Mouse (Mus musculus) right cerebral cortex, postnatal 25 days (tissue): ENCODE results near the gene Dcpp2.
A peak's percentile ranks its signal among the peaks of the same experiment; 100 is the strongest.
"Not testable (repeated sequence)": the region's sequence is repeated elsewhere in the genome, so short reads cannot be mapped to it uniquely, and the experiment has no call there.

Experiments
- DNase-seq: peaks from one replicate; pipeline ENCODE4 v3.0.0; 2022

Gene Dcpp2

GRCm38 (mm10) chr17:23880576-23880975 is at the start of gene Dcpp2, which contains the start of gene Dcpp1:
Gene Dcpp2, plus strand, starts transcription at chr17:23880880.
Gene Dcpp1, plus strand, starts transcription at chr17:23880876.
- DNase-seq: not testable (repeated sequence)

GRCm38 (mm10) chr17:23831201-23831600 is 49.5 kb upstream of the Dcpp2 start:
- no peak for DNase-seq

GRCm38 (mm10) chr17:23836006-23836575 is 44.6 kb upstream of the Dcpp2 start, which contains the start of gene Prss33:
Gene Prss33, minus strand, starts transcription at chr17:23836056.
- DNase-seq: no peak

GRCm38 (mm10) chr17:23841145-23841544 is 39.5 kb upstream of the Dcpp2 start:
- DNase-seq: peak; percentile 33

GRCm38 (mm10) chr17:23843141-23843811 is 37.4 kb upstream of the Dcpp2 start:
- no peak for DNase-seq

GRCm38 (mm10) chr17:23843812-23844273 is 36.8 kb upstream of the Dcpp2 start, which contains the start of the genes Prss32 and Prss41:
Gene Prss32, plus strand, starts transcription at chr17:23843855.
Gene Prss41, minus strand, starts transcription at chr17:23844172.
- DNase-seq: no peak

GRCm38 (mm10) chr17:23850028-23850427 is 30.7 kb upstream of the Dcpp2 start:
- DNase-seq: no peak

- no peak for DNase-seq
Observed at GRCm38 (mm10) chr17:23850853-23851749, 29.6 kb upstream of the Dcpp2 start.

- no peak for DNase-seq
Observed at GRCm38 (mm10) chr17:23853292-23853691, 27.4 kb upstream of the Dcpp2 start.

GRCm38 (mm10) chr17:23854229-23854765 is 26.4 kb upstream of the Dcpp2 start:
- no peak for DNase-seq

GRCm38 (mm10) chr17:23857193-23857592 is 23.5 kb upstream of the Dcpp2 start:
- DNase-seq: no peak

GRCm38 (mm10) chr17:23857913-23858312 is 22.8 kb upstream of the Dcpp2 start:
- no peak for DNase-seq

GRCm38 (mm10) chr17:23862926-23863325 is 17.8 kb upstream of the Dcpp2 start:
- DNase-seq: no peak

- DNase-seq: no peak
Observed at GRCm38 (mm10) chr17:23867756-23868155, 12.9 kb upstream of the Dcpp2 start, which contains the start of gene Prss21. Gene Prss21, plus strand, starts transcription at chr17:23868056.

- no peak for DNase-seq
Observed at GRCm38 (mm10) chr17:23868513-23868912, 12.2 kb upstream of the Dcpp2 start.

GRCm38 (mm10) chr17:23873884-23874856 is 6.5 kb upstream of the Dcpp2 start:
- no peak for DNase-seq

- no peak for DNase-seq
Observed at GRCm38 (mm10) chr17:23876741-23877140, 3.9 kb upstream of the Dcpp2 start.

GRCm38 (mm10) chr17:23877166-23877565 is 3.5 kb upstream of the Dcpp2 start:
- no peak for DNase-seq

- not testable (repeated sequence) for DNase-seq
Observed at GRCm38 (mm10) chr17:23917158-23917557, 36.5 kb downstream of the Dcpp2 start, which contains the start of gene Dcpp3. Gene Dcpp3, plus strand, starts transcription at chr17:23917458.

- DNase-seq: peak; percentile 88
Observed at GRCm38 (mm10) chr17:23924531-23925007, 43.9 kb downstream of the Dcpp2 start.

GRCm38 (mm10) chr17:23925090-23925493 is 44.4 kb downstream of the Dcpp2 start:
- peak; percentile 54 for DNase-seq
